Mouse (Mus musculus) lung, postnatal 25 days (tissue): ENCODE results near the gene Parva.

Source experiments
- DNase-seq: peaks from one replicate; pipeline ENCODE4 v3.0.0; 2022; ENCODE audit warnings: low spot score

Gene Parva

DNA sequence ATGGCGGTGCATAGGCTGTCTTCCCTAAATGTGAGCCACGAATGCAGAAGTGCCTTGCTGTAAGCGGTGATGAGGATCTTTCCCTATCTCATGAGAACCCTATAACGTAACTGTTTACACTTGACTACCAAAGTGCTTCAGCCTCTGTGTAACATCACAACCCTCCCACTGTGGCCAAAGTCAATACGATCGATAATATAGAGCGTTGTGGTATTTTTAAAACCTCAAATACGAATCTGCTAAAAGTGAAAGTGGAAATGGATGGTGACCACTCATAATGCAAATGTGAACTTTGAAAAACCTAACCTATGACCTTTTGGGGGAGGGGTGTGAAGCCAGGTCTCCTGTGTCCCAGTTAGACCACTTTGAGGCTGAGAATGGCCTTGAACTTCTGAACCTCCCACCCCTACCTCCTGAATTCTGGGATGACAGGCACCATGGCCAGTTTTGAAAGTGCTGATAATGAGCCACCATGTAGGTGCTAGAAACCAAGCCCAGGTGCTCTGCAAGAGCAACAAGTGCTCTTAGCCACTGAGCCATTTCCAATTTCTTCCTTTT lies 87.4 kb downstream of the Parva start:
- DNase-seq, result no peak

DNA sequence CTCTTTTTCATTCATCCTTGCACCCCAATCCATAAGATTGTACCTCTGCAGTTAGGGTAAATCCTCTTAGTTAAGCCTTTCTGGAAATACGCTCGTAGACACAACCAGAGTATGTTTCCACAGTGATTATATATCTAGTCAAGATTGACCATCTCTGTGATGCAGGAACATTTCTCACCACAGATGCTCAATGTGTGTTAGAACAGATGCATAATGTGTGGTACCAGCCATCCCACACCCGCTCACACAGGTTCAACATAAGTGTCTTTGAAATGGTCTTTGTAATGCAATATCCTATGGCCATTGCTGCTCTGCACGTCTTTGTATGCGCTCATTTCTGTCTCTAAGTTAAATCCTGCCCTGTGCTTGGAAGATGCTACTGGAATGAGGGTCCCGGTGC lies 98.2 kb downstream of the Parva start:
- DNase-seq, result no peak

DNA sequence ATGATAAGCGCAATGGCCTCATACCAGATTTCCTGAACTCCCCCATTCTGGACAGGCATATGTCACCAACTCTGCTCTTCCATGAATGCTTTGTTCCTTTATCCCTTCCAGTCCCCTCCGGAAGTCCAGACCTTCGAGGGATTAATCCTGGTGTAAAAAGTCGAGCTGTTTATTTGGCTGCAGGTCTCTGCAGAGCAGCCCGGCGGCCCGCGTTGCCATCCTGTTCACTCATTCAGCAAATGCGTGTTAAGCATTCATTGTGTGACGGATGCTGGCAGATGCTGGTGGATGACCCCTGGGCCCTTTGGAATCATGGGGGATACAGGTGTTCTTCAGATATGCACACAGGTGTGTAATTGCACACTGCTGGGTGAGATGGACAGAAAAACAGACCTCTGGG lies 98.9 kb downstream of the Parva start:
- DNase-seq, result no peak

DNA sequence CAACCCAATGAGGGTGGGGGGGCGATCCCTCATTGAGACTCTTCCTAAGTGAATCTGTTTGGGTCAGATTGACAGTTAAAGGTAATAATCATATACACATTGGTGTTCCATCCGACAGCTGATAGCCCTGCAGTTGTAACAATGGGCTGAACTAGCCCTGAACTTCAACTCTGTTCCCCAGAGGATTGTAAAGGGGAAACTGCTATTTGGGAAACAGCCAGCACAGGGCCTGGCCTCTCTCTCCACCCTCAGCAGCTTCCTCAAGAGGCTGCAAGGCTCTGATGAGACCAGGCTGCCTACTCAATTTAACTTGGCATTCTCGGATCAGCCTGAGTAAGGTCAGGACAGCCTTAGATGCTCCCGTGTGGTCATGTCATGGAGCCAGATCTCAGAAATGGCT lies 99.9 kb downstream of the Parva start:
- no peak for DNase-seq

DNA sequence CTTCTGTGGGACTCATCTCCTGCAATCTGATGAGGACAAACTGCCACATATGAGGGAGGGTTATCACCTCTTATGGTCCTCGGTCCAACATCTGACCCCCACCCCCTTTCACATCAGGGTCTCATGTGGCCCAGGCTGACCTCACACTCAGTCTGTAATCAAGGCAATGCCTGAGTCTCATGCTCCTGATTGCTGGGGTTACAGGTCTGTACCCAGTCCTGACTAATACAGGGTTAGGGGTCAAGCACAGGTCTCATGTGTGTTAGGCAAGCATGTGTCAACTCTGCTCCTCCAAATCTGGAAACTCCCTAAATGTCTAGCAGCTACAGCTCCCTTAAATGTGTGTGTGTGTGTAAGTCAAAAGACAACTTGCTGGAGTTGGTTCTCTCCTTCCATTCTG lies 100.8 kb downstream of the Parva start:
- no peak for DNase-seq

DNA sequence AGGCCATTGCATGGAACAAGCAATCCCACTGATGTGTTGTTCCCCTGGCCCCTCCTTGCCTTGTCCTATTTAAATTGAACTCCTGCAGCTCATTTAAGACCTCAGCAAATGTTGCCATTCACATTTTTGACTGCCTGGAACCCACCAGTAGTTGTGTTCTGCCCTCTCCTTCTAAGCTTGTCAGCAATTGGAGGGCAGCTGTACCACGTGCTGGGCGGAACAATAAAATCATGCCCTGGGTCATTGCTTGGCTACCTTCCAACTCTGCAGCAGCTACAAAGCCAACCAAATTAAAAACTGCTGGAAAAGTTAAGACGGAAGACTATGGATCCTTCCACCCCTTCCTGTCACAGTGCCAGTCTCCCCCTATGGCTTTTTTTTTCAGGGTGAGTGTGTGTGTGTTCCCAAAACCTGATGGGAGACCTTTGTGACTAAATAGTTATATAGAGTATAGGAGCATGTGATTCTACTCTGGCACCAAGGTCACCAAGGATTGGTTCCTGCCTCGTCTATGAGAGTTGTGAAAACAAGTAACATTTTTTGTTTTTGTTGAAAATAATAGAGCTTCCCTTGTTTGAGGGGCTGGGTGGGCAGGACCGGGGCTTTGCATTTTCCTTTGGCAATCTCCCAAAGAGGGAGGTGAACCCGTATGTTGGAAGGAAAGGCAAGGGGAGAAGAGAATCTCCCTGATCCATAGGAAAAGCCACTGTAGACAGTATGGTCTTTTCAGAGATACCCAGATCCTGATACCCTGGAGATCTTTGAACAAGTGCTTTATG lies 101.5 kb downstream of the Parva start:
- no peak for DNase-seq

DNA sequence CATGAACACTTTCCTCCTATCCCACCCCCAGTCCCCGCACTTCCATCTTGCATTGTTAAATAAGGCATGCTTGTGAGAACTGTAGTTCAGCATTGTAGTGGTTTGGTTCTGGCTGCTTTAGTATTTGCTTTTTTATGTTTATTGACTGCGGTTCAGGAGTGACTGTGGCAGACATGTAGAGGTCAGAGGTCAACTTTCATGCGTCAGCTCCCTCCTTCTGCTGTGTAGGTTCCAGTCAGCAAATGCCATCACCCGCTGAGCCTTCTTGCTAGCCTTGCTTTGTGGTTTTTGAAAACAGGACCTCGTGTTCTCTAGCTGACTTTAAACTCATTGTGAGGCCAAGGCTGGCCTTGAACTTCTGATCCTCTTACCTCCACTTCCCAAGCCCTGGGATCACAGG lies 103.6 kb downstream of the Parva start:
- no peak for DNase-seq

DNA sequence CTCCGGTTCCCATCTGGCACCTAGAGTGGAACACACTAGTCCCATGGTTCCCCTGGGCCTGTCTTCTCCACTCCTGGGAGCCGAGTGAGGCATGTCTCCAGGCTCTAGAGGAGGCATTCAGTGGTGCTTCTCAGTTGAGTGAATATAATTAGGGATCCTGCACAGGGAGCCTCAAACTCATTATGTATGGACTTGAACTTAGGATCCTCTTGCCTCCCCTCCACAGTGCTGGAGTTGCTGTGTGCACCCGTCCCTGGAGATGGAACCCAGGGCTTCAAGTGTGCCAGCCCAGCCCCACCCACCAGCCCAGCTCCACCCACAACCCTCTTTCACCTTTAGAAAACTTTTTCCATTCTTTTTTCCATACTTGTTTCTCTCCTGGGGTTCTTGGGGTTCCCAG lies 106.8 kb downstream of the Parva start:
- no peak for DNase-seq

DNA sequence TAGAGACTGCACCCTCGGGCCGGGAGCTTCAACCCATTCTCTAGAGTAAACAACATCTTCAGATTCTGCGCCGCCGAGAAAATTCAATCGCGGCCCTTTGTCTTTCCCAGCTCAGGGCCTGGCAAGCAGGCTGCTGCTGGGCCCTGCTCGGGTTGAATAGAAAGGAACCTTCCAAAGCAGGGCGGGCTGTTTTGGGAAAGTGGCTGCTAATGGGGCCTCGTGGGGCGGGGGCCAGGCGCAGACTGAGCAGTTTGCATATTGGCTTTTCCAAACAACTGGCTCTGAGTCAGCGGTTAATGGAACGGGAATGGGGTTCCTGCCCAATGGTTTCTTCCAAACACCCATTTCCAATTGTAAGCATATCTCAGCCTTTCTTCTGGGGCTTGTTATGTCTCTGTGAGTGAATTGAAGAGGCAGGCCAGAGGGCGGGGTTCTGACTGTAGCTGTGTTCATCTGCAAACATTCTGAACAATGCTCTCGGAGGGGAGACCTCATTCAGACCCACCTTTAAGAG lies 108.2 kb downstream of the Parva start:
- DNase-seq, result peak; percentile 58

DNA sequence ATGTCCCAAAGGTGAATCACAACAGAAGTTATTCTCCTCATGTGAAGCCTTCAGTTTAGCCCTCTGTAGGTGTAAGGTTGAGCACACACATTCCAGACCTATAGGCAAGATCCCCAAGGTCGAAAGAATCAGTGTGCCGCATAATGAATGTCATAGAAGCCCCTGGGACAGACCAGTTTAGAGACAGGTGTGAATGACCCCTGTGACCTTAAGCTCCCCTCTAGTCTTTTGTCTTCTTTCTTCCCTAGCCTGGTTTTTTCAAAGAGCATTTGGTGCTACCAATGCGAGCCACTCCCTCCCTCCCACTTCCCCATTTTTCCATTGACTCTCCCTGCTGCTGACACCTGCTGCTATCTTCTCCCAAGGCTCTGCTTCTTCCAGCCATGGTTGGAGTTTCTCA lies 121.8 kb downstream of the Parva start:
- DNase-seq, result no peak

DNA sequence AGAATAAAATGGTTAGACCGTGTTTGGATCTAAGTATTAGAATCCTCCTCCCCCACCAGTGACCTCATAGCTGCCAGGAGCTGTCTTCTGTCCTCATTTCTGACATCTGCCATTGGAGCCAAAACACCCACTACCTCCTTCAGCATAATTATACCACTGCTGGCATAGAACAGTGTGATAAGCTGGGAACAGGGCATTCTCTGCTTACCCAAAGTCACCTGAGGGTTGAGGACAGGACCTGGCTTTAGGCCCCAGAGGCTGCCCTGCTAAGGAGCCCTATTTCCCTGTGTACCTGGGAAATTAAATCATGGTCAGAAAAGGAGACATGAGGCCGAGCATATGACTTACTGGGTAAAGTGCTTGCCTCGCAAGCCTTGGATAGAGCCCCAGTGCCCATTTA lies 134.2 kb downstream of the Parva start:
- DNase-seq, result no peak

DNA sequence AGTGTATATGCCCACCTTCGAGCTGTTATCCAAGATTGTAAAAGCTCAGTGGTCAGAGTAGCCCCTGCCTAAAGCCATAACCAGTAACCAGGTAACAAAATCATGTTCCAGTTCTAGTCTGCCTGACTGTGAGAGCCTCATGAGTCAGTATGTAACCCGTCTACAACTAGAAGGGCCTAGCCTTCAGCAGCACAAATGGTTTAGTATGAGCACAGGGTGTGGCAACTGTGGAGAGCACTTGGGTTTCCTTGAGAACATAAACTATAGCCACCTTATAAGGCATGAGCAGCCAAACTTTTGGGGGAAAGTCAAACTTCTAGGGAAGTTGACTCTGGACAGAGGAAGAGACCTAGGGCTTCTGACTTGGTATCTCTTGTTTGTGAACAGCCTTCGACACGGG lies 139.7 kb downstream of the Parva start:
- peak; percentile 15 for DNase-seq

DNA sequence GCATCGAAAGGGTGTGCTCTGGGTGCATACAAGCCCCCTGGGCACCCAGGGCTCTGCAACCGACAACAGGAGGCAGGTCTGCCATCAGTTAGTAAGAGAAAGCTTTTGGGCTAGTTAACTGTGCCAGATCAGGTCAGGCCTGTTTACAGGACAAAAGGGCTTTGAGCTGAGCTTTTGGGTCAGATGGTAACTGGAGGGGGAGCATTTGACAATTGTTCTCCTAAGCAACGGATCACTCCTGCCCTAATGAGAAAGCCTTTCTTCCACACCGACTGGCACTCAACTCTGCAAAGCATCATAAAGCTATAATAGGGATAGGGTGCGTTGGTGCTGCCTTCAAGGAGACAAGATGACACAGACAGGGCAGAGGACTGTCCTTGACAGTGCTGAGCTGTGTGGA lies 141.7 kb downstream of the Parva start:
- no peak for DNase-seq

DNA sequence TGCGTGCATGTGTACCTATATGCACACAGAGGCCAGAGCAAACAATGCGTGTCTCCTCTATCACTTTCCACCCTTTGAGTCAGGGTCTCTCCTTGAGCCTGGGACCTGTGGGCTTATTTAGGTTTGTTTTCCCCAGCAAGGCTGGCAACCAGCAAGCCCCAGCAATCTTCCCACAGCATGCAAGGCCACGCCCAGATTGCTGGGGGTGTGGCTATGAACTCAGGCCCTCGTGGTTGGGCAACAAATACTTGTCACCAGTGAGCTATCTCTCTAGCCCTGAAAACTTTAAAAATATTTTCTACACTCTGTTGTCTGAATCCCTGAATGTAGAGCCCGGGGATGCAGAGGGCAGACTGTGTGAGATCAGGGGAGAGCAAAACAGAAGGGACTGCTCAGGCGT lies 154.3 kb downstream of the Parva start:
- DNase-seq, result peak; percentile 25

DNA sequence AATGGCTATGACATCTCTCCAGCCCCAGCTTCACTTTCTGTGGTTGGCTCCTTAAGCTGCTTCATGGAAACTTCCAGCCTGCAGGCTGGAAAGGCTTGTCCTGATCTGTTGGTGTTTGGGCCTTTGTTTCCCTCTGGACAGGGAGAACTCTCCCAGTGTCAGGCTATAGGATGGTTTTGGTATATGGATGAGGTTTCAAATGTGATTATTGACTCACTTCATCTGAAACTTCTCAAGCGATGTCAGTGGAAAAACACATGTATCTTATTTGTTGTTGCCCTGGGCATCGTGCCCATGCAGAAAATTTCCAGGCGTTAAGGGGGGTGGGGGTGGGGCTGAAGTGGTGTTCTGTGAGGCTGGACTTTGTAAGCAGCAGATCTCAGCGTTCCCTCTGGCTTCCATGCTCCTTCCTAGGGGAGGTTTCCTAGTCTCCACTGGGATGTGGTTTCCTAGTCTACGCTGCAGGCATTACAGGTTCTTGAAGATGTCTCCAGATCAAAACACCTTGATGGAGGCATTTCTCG lies 155.6 kb downstream of the Parva start:
- no peak for DNase-seq

DNA sequence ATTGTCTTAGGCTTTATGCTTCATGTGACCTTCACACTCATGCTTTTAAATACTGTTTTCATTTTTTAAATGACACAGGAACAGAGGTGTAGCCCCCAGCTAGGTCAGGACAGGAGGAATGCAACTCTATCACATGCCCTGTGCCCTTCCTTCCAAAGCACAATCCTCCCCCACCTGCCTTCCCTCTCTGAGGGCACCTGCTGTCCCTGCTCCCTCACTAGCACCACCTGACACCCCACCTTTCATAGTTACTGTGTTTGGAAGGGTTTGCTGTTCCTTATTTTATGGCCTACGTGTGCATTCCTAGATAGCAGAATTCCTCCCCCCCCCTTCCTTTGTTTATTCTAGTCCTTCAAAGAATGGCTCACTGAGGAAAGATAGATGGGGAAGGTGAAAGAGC lies 160.1 kb downstream of the Parva start:
- no peak for DNase-seq

DNA sequence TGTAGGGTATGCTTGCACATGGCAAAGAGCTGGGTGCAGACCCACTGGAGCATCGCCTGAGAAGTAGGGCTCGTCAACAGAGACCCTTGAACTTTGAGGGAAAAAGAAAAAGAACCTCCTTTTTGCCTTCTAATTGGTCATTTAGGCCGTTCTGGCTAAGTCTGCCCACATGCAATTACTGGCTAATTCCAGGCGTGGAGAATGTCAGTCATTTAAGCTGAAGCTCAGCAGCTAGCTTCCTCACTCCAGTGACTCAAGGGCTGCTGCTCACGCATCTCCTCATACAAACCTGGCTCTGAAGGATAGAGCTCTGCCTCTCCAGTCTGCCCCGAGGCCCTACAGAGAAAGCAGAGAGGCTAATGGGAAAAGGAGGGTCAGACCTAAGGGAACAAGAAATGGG lies 162.2 kb downstream of the Parva start:
- no peak for DNase-seq

DNA sequence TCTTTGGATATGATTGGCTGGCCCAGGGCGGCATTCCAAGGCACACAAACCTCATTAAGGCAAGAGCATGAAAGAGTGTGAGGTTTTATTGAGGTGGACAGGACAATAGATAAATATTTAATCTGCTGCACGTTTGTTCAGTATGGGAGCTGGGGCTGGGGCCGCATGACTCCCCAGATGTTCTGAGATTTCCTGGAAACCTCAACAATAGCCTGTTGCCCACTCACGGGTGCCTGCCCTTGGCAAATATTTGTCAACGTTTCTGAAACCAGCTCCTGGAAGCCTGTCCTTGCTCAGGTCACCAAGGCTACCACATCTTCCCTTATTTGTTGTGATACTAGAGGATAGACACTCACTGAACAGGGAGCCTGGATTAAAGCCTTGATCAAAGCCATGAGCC lies 166.3 kb downstream of the Parva start:
- no peak for DNase-seq

DNA sequence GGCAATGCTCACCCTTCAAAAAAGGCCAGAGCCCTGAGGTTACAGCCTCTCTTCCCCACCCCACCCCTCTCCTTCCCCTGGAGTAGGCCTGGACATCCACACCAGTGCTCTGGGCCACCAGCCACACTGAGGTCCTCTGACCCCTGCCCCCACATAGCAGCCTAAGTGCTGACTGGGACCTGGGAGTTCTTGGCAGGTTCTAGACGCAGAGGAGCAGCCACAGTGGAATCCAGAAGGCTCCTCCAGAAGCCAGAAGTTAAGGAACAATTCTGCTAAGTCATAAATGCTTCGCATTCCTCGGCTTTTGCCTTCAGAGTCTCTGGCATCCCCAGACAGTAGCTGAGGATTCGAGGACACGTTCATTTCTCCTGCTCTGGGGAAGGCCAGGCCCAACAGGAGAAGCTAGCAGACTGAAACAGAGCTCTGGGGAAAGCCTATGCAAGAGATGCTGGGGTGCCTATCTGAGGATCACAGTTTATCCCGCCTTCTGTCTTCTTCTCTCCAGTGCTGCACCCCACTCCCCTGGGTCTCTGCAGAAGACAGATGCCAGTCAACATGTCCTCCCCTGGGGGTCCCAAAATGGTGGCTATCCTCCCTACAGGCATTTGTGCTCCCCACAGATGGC lies 168.0 kb downstream of the Parva start:
- DNase-seq, result peak; percentile 24

DNA sequence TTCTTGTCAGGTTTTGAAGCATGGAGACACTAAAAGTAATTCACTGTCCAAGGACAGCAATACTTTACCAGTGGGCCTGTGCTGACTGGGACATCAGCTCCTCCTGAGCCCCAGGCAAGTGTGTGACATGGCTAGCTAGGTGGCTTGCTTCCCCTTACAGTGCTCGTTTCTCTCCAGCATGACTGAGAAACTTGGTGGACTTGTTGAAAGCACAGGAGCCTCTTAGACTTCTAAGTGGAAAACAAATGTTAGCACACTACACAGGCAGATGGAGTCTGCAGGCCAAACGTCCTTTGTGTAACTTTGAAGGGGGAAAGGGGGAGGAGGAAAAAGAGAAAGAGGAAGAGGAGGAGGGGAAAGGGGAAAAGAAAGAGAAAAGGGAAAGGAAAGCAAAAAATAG lies 172.3 kb downstream of the Parva start:
- DNase-seq, result peak; percentile 51

DNA sequence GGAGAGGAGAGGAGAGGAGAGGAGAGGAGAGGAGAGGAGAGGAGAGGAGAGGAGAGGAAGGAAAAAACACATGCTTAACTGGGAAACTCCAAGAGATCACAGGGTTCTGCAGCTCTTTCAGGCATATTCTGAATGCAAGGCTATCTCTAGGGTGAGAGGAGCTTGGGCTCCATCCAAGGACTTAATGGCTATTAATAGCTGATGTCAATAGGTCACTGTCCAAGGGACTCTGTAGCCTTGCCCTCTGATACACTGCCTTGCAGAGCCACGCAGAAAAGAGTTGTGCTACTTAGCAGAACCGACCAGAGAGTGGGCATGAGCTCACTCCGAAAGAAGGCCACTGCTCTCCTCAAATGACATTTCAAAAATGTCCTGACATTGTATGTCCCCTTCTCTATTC lies 172.9 kb downstream of the Parva start:
- no peak for DNase-seq

DNA sequence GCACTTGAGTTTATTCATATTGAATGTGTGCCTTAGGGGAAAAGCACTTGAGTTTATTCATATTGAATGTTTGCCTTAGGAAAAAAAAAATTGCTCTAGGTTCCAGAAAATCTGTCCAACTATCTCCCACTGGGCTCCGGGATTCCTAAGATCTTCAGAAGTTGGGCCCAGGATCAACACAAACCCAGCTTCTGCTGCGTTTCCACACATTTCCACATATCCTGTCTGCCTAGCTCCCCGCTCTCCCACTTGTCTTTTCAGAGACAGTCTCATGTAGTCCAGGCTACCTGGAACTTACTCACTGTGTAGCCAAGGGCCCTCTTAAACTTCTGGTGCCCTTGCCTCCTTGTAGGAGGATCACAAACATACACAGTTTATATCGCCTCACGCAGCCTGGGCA lies 175.7 kb downstream of the Parva start:
- no peak for DNase-seq

DNA sequence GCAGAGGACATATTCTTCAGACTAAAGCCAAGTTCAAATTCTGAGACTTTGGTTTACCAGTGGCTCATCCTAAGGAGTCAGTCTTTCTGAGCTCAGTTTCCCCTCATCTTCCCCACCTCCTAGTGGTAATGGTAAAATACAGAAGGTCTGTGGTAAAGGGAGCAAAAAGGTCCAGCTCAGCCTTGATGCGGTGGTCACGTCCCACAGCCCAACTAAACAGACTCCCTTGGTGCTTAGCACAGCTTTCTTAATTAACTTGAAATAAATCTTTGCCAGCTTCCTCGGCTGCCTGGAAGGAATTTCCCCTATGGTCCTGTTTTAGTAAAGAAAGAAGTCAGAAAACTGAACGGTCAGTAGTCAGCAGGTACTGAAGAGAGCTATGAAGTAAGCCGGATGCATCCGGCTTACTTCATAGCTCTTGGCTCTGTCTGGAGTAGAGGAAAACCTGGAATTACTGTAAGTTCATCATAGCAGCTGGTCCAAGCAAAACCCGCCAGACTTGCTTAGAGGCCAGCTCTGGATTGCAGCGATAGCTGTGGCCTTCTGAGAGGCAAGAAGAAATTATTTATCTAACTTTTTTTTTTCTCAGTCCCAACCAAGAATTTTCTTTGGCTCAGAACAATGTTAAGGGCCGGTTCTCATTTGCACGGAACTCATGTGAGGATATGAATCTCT lies 176.3 kb downstream of the Parva start:
- DNase-seq, result peak; percentile 29
